Mouse (Mus musculus): ENCODE results near the gene Gm5294. TPM values are rescaled to one million over a fixed set of nuclear protein-coding genes. Genes with fewer than 3 reads are reported as not detected.

Gene Gm5294
- polyA plus RNA-seq, 1 experiment from 2014 or later, result not detected

DNA sequence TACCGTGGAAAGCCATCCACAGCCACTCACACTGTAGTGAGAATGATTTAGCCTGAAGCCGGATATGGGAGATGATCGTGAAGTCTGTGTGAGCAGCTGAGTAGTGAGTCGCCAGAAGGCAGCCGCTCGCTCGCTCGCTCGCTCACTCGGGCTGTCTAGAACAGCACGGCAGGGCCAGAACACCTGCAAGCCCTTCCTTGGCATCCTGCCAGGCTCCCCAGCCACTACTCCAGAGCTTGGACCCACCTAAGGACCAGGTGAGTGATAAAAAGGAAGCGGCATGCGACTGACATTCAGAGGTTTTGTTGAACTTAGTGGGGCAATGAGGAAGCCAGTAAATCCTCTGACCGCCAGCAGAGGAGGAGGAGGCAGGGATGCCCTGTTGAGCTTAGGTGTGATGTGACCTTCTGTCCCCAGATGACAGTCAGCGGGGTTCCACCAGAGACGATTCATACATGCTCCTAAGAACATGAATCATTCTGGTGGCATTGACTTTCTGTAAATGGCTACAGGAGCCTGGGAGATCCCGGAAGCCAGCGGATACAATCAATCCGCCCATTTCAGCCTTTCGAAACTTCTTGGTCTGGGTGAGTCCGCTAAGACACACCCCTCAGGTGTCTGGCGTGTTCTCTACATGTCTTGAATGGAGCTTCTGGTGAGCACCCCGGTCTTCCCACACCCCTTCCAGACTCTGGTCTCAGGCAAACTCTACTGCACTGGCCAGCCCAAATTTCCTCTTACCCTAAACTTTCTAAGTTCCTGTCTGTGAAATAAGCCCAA, 30.0 kb downstream of the Gm5294 start:
- no peak overlapping the region for H3K4me2 ChIP-seq (replicated peaks)
- 67% methylated on average over 23 of the region's 23 CpGs for WGBS
- no peak for ATAC-seq (ENCODE audit: insufficient number of reproducible peaks, low FRiP score, low TSS enrichment, low read depth)

DNA sequence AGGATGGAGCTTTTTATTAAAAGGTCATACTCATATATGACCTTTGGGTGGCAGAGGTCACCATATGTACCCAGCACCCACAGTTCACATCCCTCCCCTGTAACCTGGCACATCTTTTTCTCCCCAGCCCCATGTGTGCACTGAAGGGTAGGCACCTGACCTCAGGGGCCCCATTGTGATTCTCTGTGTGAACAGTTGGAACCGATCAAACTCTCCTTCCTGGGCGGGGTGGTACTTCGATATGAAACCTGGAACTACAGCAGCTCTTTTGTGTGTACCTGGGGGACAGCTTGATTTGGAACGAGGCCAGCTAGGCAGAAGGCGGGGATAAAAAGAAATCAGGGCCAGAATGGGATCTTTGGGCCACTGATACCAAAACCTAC, 30.6 kb downstream of the Gm5294 start:
- Histone ChIP-seq H3K9me3 (replicated peaks) (no peaks in the 10 kb centered on the region), H3K36me3 (no peaks in the 10 kb centered on the region), H3K4me3 (replicated peaks) (no peak overlapping the region), H3K4me2 (replicated peaks) (no peak overlapping the region), H3K9ac (no peak overlapping the region), H3K27ac (replicated peaks) (no peak overlapping the region), H3K27me3 (0 out of 2 replicates have a peak, but pooled peaks cover 3% of the 10 kb centered on the region), H3K4me1 (0 out of 2 replicates have a peak, but pooled peaks cover 6% of the 10 kb centered on the region)
- 71% methylated on average over 5 of the region's 5 CpGs for WGBS
- ATAC-seq (ENCODE audit: insufficient number of reproducible peaks, low FRiP score, low TSS enrichment, low read depth), result no peak

More for the DNA sequence above, 30.0 kb downstream of the Gm5294 start:
- no peak overlapping the region for H3K4me3 ChIP-seq (replicated peaks)
- 0 out of 2 replicates have a peak, but pooled peaks cover 3% of the 10 kb centered on the region for H3K27me3 ChIP-seq
- H3K27ac ChIP-seq (replicated peaks), result no peak overlapping the region
- no peaks in the 10 kb centered on the region for H3K36me3 ChIP-seq
- H3K9me3 ChIP-seq (replicated peaks), result no peaks in the 10 kb centered on the region
- no peak overlapping the region for H3K9ac ChIP-seq
- 0 out of 2 replicates have a peak, but pooled peaks cover 6% of the 10 kb centered on the region for H3K4me1 ChIP-seq

DNA sequence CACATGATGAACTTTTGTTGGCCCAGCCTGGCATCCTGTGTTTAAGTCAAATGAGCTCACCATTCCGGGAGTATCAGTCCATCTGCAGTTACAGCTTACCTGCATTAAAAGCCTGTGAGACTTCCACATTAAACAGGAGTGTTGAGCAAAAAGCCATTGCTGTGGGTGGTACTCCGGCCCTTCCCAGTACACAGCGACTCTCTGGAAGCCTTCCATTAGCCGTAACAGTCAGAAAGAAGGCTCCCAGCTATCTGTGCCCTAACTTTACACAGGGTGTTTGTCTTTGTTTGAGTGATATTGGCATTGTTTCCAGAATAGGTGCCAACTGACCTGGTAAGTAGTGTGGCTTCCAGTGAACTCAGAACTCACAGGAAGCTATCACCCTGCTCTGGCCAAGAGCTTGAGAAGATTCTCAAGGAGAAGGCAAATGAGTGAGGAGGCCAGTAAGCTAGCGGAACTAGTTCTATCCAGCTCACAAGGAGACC, 31.5 kb downstream of the Gm5294 start:
- no peak overlapping the region for H3K4me2 ChIP-seq (replicated peaks)
- H3K27me3 ChIP-seq, result 0 out of 2 replicates have a peak, but pooled peaks cover 3% of the 10 kb centered on the region
- no peaks in the 10 kb centered on the region for H3K9me3 ChIP-seq (replicated peaks)
- H3K27ac ChIP-seq (replicated peaks), result no peak overlapping the region
- no peak overlapping the region for H3K4me3 ChIP-seq (replicated peaks)
- 0 out of 2 replicates have a peak, but pooled peaks cover 6% of the 10 kb centered on the region for H3K4me1 ChIP-seq
- 92% methylated on average over 5 of the region's 5 CpGs for WGBS
- no peaks in the 10 kb centered on the region for H3K36me3 ChIP-seq
- no peak for ATAC-seq (ENCODE audit: insufficient number of reproducible peaks, low FRiP score, low TSS enrichment, low read depth)
- no peak overlapping the region for H3K9ac ChIP-seq

DNA sequence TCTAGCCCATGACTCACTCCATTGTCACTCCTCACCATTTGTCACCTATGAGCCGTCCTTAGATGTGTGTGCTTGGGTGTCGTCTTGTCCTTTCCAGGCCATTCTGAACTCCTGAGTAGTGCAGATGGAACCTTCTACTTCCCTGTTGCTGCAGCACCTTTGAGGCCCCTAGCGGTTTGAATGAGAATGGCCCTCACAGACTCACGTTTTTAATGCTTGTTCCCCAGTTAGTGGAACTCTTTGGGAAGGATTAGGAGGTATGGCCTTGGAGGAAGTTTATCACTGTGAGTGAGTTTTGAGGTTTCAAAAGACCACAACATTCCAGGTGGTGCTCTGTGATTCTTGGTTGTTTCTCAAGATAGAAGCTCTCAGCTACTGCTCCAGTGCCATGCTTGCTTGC, 32.3 kb downstream of the Gm5294 start:
- no peak overlapping the region for H3K4me3 ChIP-seq (replicated peaks)
- H3K27me3 ChIP-seq, result 0 out of 2 replicates have a peak, but pooled peaks cover 3% of the 10 kb centered on the region
- H3K4me1 ChIP-seq, result peaks cover 7% of the 10 kb centered on the region; the same call in 1 of the 2 replicates
- 67% methylated on average over 4 of the region's 4 CpGs for WGBS
- H3K27ac ChIP-seq (replicated peaks), result no peak overlapping the region
- no peaks in the 10 kb centered on the region for H3K9me3 ChIP-seq (replicated peaks)
- no peak overlapping the region for H3K4me2 ChIP-seq (replicated peaks)
- no peaks in the 10 kb centered on the region for H3K36me3 ChIP-seq
- H3K9ac ChIP-seq, result no peak overlapping the region
- ATAC-seq (ENCODE audit: insufficient number of reproducible peaks, low FRiP score, low TSS enrichment, low read depth), result no peak

DNA sequence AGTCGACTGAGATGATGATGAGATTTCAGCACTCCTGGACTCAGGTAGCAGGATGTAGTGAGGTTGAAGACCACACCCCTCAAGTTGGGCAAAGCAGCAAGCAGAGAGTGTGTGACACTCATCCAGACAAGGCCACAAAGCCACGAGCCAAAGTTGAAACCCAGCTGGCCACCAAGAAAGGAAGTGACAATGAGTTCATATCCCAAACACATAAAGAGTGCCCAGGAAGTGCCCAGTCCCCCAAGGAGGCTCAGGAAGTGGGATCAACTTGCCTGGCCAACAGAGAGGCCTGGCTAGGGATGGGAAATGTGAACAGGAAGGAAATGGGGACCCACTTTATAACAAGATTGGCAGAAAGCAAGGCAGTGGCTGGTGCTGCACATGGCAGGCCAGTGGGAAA, 33.5 kb downstream of the Gm5294 start:
- 0 out of 2 replicates have a peak, but pooled peaks cover 3% of the 10 kb centered on the region for H3K27me3 ChIP-seq
- H3K4me1 ChIP-seq, result peaks cover 17% of the 10 kb centered on the region; the same call in 1 of the 2 replicates
- no peaks in the 10 kb centered on the region for H3K9me3 ChIP-seq (replicated peaks)
- 72% methylated on average over 2 of the region's 2 CpGs for WGBS
- ATAC-seq (ENCODE audit: insufficient number of reproducible peaks, low FRiP score, low TSS enrichment, low read depth), result no peak
- no peak overlapping the region for H3K27ac ChIP-seq (replicated peaks)
- H3K9ac ChIP-seq, result no peak overlapping the region
- no peaks in the 10 kb centered on the region for H3K36me3 ChIP-seq
- H3K4me2 ChIP-seq (replicated peaks), result no peak overlapping the region
- H3K4me3 ChIP-seq (replicated peaks), result no peak overlapping the region

DNA sequence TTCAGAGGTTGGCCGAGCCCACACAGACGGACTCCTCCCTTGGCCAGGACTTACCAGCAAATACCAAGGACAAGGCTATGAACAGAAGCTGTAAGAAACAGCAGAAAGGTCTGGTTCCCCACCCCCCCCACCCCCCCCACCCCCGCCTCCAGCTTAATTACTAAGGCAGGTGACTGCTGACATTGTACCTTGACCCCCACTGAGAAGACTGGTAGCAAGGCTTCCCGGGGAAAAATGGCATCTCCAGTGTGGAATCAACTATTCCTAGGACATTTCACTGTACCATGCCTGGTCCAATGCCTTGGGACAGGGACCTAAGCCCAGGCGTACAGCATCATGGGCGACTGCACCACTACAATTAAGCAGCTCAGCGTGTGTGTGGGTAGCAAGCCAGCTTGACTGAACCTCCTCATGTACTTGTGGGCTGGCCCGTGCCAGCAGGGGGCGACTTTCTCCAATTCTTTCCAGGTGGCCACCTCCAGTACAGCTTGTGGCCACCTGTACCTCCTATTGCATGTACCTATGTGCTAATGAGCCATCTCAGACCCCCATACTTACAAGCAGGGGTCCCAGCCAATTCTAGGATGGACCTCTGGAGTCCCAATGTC, 37.2 kb downstream of the Gm5294 start:
- WGBS, result 29% methylated on average over 9 of the region's 9 CpGs
- peak; percentile 56; the same call in 1 of the 2 replicates for ATAC-seq (ENCODE audit: insufficient number of reproducible peaks, low FRiP score, low TSS enrichment, low read depth)
- Histone ChIP-seq H3K9ac (no peak overlapping the region), H3K4me1 (peaks cover 12% of the 10 kb centered on the region; the same call in 1 of the 2 replicates), H3K9me3 (replicated peaks) (no peaks in the 10 kb centered on the region), H3K27ac (replicated peaks) (no peak overlapping the region), H3K27me3 (no peaks in the 10 kb centered on the region), H3K4me3 (replicated peaks) (no peak overlapping the region), H3K36me3 (no peaks in the 10 kb centered on the region), H3K4me2 (replicated peaks) (no peak overlapping the region)

DNA sequence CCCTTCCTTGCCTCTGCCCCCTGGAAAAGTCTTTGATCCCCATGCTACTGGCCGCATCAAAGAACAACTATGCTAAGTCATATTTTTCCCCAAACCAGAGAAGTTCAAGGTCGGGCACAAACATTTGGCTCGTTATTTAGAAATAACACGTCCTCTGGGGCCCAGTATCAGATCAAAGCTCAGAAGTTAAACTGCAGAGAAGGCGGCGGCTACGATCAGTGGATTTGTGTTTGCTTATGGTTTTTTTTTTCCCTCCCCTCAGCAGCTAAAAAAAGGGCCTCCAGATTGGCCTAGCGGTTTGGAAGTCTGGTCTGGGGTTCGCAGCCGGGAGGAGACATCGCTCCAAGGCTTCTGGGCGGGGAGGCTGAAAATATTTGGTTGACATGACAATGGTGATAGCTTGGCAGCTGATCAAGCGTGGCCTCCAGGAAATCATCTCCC, 38.0 kb downstream of the Gm5294 start:
- Histone ChIP-seq H3K36me3 (no peaks in the 10 kb centered on the region), H3K27me3 (no peaks in the 10 kb centered on the region), H3K4me2 (replicated peaks) (no peak overlapping the region), H3K9ac (no peak overlapping the region), H3K4me3 (replicated peaks) (no peak overlapping the region), H3K4me1 (peaks cover 12% of the 10 kb centered on the region; the same call in 1 of the 2 replicates), H3K27ac (replicated peaks) (no peak overlapping the region), H3K9me3 (replicated peaks) (no peaks in the 10 kb centered on the region)
- no peak for ATAC-seq (ENCODE audit: insufficient number of reproducible peaks, low FRiP score, low TSS enrichment, low read depth)
- WGBS, result 34% methylated on average over 13 of the region's 13 CpGs

DNA sequence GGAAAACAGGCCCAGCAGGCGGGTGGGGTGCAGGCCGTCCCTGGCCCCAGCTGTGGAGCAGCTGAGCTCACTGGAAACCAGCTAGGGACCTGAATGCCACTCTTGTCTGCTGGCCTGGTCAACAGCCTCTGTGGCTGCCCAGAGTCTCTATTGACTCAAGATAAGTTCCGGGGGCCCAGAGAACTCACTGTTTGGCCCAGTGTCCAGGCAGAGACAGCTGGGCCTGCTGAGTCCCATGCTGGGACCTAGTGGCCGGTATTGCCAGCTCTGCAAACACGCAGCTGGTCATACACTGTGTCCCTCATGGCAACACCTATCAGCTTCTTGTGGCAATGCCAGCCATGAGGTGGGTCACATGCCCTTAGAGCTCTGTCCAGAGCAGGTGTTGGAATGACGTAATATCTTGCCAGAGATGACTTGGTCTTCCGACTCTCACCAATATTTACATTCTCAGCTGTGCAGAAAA, 43.8 kb downstream of the Gm5294 start:
- H3K4me3 ChIP-seq (replicated peaks), result no peak overlapping the region
- ATAC-seq (ENCODE audit: insufficient number of reproducible peaks, low FRiP score, low TSS enrichment, low read depth), result no peak
- no peaks in the 10 kb centered on the region for H3K36me3 ChIP-seq
- no peaks in the 10 kb centered on the region for H3K9me3 ChIP-seq (replicated peaks)
- no peak overlapping the region for H3K4me2 ChIP-seq (replicated peaks)
- WGBS, result 75% methylated on average over 7 of the region's 7 CpGs
- H3K27me3 ChIP-seq, result no peaks in the 10 kb centered on the region
- H3K27ac ChIP-seq (replicated peaks), result no peak overlapping the region
- 0 out of 2 replicates have a peak, but pooled peaks cover 5% of the 10 kb centered on the region for H3K4me1 ChIP-seq
- no peak overlapping the region for H3K9ac ChIP-seq

DNA sequence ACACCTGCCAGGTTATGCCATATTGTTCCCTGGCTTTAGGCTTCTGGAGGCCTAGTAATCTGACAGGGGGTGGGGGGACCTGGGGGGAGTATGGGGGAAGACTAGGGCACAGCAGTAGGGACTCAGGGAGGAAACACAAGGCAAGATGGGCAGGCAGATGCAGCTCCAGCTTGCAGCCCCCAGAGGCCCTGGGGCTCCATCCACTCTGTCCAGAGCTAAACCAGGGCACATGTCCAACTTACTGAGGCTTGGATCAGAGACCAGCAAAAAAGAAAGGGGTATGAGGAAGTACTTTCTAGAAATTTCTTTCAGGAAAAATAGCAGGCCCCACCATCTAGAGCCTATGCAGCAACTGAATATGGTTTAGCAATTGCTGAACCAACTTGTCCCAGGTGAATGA, 44.3 kb downstream of the Gm5294 start:
- H3K27me3 ChIP-seq, result no peaks in the 10 kb centered on the region
- no peak for ATAC-seq (ENCODE audit: insufficient number of reproducible peaks, low FRiP score, low TSS enrichment, low read depth)
- no peaks in the 10 kb centered on the region for H3K36me3 ChIP-seq
- no peak overlapping the region for H3K4me2 ChIP-seq (replicated peaks)
- H3K9ac ChIP-seq, result no peak overlapping the region
- H3K9me3 ChIP-seq (replicated peaks), result no peaks in the 10 kb centered on the region
- 0 out of 2 replicates have a peak, but pooled peaks cover 5% of the 10 kb centered on the region for H3K4me1 ChIP-seq
- no peak overlapping the region for H3K27ac ChIP-seq (replicated peaks)
- no peak overlapping the region for H3K4me3 ChIP-seq (replicated peaks)

DNA sequence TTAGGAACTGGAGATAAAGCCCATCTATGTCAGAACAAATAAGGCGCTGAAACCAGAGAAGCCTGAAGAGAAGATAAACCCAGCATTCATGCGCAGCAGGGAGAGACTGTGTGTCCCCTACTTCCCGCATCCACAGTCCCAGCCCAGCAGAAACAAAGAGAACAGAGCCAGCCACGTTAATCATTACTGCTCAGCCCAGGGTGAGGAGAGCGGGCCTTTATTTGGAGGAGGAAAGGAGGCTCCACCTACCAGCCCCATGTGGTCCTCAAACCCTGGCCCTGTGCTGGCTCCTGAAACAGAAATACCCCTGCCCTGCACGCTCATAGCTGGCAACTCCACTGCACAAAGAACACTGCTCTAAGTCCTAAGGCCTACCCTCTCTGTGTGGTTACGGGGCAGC, 45.0 kb downstream of the Gm5294 start:
- Histone ChIP-seq H3K36me3 (no peaks in the 10 kb centered on the region), H3K4me1 (0 out of 2 replicates have a peak, but pooled peaks cover 5% of the 10 kb centered on the region), H3K27ac (replicated peaks) (no peak overlapping the region), H3K9ac (no peak overlapping the region), H3K4me2 (replicated peaks) (no peak overlapping the region), H3K4me3 (replicated peaks) (no peak overlapping the region), H3K27me3 (no peaks in the 10 kb centered on the region), H3K9me3 (replicated peaks) (no peaks in the 10 kb centered on the region)
- ATAC-seq (ENCODE audit: insufficient number of reproducible peaks, low FRiP score, low TSS enrichment, low read depth), result no peak
- 66% methylated on average over 7 of the region's 7 CpGs for WGBS

DNA sequence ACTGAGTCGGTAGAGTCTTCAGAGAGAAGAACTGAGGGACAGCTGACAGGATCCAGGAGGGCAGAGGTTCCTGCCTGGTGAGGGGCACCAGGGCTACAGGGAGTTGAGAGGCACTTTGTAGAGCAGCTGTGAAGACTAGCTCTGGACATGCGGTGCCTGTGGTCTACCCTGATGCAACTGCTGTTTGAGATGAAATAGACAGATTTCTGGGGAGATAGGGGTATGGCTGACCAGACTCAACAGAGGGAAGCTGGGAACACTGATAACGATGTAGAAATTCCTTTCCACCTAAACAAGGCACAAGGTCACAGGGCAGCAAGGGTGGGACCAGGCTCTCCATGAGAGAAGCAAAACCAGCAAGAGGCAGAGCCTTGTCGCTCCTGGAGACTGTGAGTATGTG, 45.8 kb downstream of the Gm5294 start:
- Histone ChIP-seq H3K36me3 (no peaks in the 10 kb centered on the region), H3K4me1 (0 out of 2 replicates have a peak, but pooled peaks cover 5% of the 10 kb centered on the region), H3K9me3 (replicated peaks) (no peaks in the 10 kb centered on the region), H3K4me2 (replicated peaks) (no peak overlapping the region), H3K9ac (no peak overlapping the region), H3K27me3 (no peaks in the 10 kb centered on the region), H3K27ac (replicated peaks) (no peak overlapping the region), H3K4me3 (replicated peaks) (no peak overlapping the region)
- 67% methylated on average over 4 of the region's 4 CpGs for WGBS
- ATAC-seq (ENCODE audit: insufficient number of reproducible peaks, low FRiP score, low TSS enrichment, low read depth), result no peak
